Mouse (Mus musculus): Measurements from ENCODE around the gene Trmt10b. TPM values are rescaled to one million over a fixed set of nuclear protein-coding genes. Genes with fewer than 3 reads are reported as not detected.

Trmt10b gene
- polyA plus RNA-seq, 1 experiment from 2014 or later: 8.1 TPM

- 77% methylated on average over 11 of the region's 11 CpGs for WGBS (ENCODE audit: missing documents)
Measured at GRCm38 (mm10) chr4:45308046-45308445, 11.1 kb downstream of the Trmt10b start.

GRCm38 (mm10) chr4:45308606-45309005 is 11.7 kb downstream of the Trmt10b start:
- no peak overlapping the region for H3K4me3 ChIP-seq (ENCODE audit: inconsistent target)
- no peaks in the 10 kb centered on the region for H3K79me2 ChIP-seq (ENCODE audit: inconsistent target)
- peaks cover 34% of the 10 kb centered on the region for H3K36me3 ChIP-seq (ENCODE audit: inconsistent target)
- H3K27ac ChIP-seq: no peak overlapping the region
- 85% methylated on average over 6 of the region's 6 CpGs for WGBS (ENCODE audit: missing documents)

More at GRCm38 (mm10) chr4:45308046-45308445, 11.1 kb downstream of the Trmt10b start:
- Histone ChIP-seq H3K79me2 (ENCODE audit: inconsistent target) (no peaks in the 10 kb centered on the region), H3K36me3 (ENCODE audit: inconsistent target) (peaks cover 36% of the 10 kb centered on the region), H3K27ac (no peak overlapping the region), H3K4me3 (ENCODE audit: inconsistent target) (no peak overlapping the region)

- no peaks in the 10 kb centered on the region for H3K79me2 ChIP-seq (ENCODE audit: inconsistent target)
- peaks cover 37% of the 10 kb centered on the region for H3K36me3 ChIP-seq (ENCODE audit: inconsistent target)
- no peak overlapping the region for H3K4me3 ChIP-seq (ENCODE audit: inconsistent target)
- no peak overlapping the region for H3K27ac ChIP-seq
- 100% methylated on average over 2 of the region's 2 CpGs for WGBS (ENCODE audit: missing documents)
Measured at GRCm38 (mm10) chr4:45311056-45311455, 14.1 kb downstream of the Trmt10b start.

- 0% methylated on average over 56 of the region's 56 CpGs for WGBS (ENCODE audit: missing documents)
- Histone ChIP-seq H3K27ac (0 out of 2 replicates have a peak overlapping the region, but pooled peaks have one; percentile 12), H3K36me3 (ENCODE audit: inconsistent target) (peaks cover 21% of the 10 kb centered on the region; the same call in 1 of the 2 replicates), H3K4me3 (ENCODE audit: inconsistent target) (peak overlapping the region; percentile 63), H3K79me2 (ENCODE audit: inconsistent target) (peaks cover 23% of the 10 kb centered on the region)
Measured at GRCm38 (mm10) chr4:45320159-45320816, 23.4 kb downstream of the Trmt10b start.

- Histone ChIP-seq H3K79me2 (ENCODE audit: inconsistent target) (no peaks in the 10 kb centered on the region), H3K4me3 (ENCODE audit: inconsistent target) (no peak overlapping the region), H3K27ac (no peak overlapping the region), H3K36me3 (ENCODE audit: inconsistent target) (no peaks in the 10 kb centered on the region)
- 88% methylated on average over 7 of the region's 7 CpGs for WGBS (ENCODE audit: missing documents)
Measured at GRCm38 (mm10) chr4:45331139-45331538, 34.2 kb downstream of the Trmt10b start.

- no peak overlapping the region for H3K4me3 ChIP-seq (ENCODE audit: inconsistent target)
- 39% methylated on average over 3 of the region's 3 CpGs for WGBS (ENCODE audit: missing documents)
- no peaks in the 10 kb centered on the region for H3K79me2 ChIP-seq (ENCODE audit: inconsistent target)
- no peaks in the 10 kb centered on the region for H3K36me3 ChIP-seq (ENCODE audit: inconsistent target)
- no peak overlapping the region for H3K27ac ChIP-seq
Measured at GRCm38 (mm10) chr4:45332466-45332865, 35.5 kb downstream of the Trmt10b start.

- Histone ChIP-seq H3K79me2 (ENCODE audit: inconsistent target) (peaks cover 38% of the 10 kb centered on the region), H3K4me3 (ENCODE audit: inconsistent target) (peak overlapping the region; percentile 29; the same call in 1 of the 2 replicates), H3K27ac (no peak overlapping the region), H3K36me3 (ENCODE audit: inconsistent target) (no peaks in the 10 kb centered on the region; the same call in 1 of the 2 replicates)
- 92% methylated on average over 8 of the region's 9 CpGs for WGBS (ENCODE audit: missing documents)
Measured at GRCm38 (mm10) chr4:45341226-45341625, 44.3 kb downstream of the Trmt10b start.

GRCm38 (mm10) chr4:45341669-45342249 is 44.8 kb downstream of the Trmt10b start, which contains the start of gene Dcaf10:
Gene Dcaf10 (plus strand): TSS chr4:45342101.
- peak within 1 kb of the TSS; percentile 46 for H3K27ac ChIP-seq
- peaks cover 44% of the 10 kb centered on the region for H3K79me2 ChIP-seq (ENCODE audit: inconsistent target)
- no peaks in the 10 kb centered on the region; the same call in 1 of the 2 replicates for H3K36me3 ChIP-seq (ENCODE audit: inconsistent target)
- peak within 1 kb of the TSS; percentile 72 for H3K4me3 ChIP-seq (ENCODE audit: inconsistent target)
- 2% methylated on average over 24 of the region's 42 CpGs for WGBS (ENCODE audit: missing documents)

- Histone ChIP-seq H3K36me3 (ENCODE audit: inconsistent target) (peaks cover 1% of the 10 kb centered on the region), H3K27ac (peak within 1 kb of the TSS; percentile 46)
- WGBS (ENCODE audit: missing documents): 1% methylated on average over 48 of the region's 76 CpGs
Measured at GRCm38 (mm10) chr4:45342286-45343155, 45.6 kb downstream of the Trmt10b start, which contains the start of gene Exosc3. Gene Exosc3 (minus strand): TSS chr4:45342732.

GRCm38 (mm10) chr4:45356653-45357052 is 59.7 kb downstream of the Trmt10b start:
- H3K4me3 ChIP-seq (ENCODE audit: inconsistent target): no peak overlapping the region
- peaks cover 62% of the 10 kb centered on the region; the same call in 1 of the 2 replicates for H3K79me2 ChIP-seq (ENCODE audit: inconsistent target)
- 76% methylated on average over 3 of the region's 3 CpGs for WGBS (ENCODE audit: missing documents)
- H3K27ac ChIP-seq: no peak overlapping the region
- H3K36me3 ChIP-seq (ENCODE audit: inconsistent target): peaks cover 9% of the 10 kb centered on the region

More at GRCm38 (mm10) chr4:45342286-45343155, 45.6 kb downstream of the Trmt10b start, which contains the start of gene Exosc3:
- H3K4me3 ChIP-seq (ENCODE audit: inconsistent target): peak within 1 kb of the TSS; percentile 72
- peaks cover 51% of the 10 kb centered on the region for H3K79me2 ChIP-seq (ENCODE audit: inconsistent target)

Other genes starting within 250 kb of the Trmt10b start
- gene Fbxo10, start 212.5 kb upstream of the Trmt10b start, polyA plus RNA-seq (2018): 1.9 to 2.7 TPM (median 2.7 TPM) in 3 replicates
- gene Tomm5, start 189.0 kb upstream of the Trmt10b start, polyA plus RNA-seq (2018): 60.3 to 124 TPM (median 74.8 TPM) in 3 replicates
- not detected in 3 replicates for gene Frmpd1, start 112.3 kb upstream of the Trmt10b start, polyA plus RNA-seq (2018)
- gene Dcaf10, start 45.0 kb downstream of the Trmt10b start, polyA plus RNA-seq (2018): 5.0 to 7.9 TPM (median 7.4 TPM) in 3 replicates
- 17.6 to 31.1 TPM (median 28.5 TPM) in 3 replicates for gene Exosc3, start 45.6 kb downstream of the Trmt10b start, polyA plus RNA-seq (2018)
- 45.5 to 50.0 TPM (median 48.2 TPM) in 3 replicates for gene Slc25a51, start 111.6 kb downstream of the Trmt10b start, polyA plus RNA-seq (2018)
- 3.0 to 3.2 TPM (median 3.0 TPM) in 3 replicates for gene Shb, start 235.3 kb downstream of the Trmt10b start, polyA plus RNA-seq (2018)